Mouse (Mus musculus): Measurements from ENCODE around the gene Sf1.
A peak's percentile ranks its signal among the peaks of the same experiment; 100 is the strongest.

DNA sequence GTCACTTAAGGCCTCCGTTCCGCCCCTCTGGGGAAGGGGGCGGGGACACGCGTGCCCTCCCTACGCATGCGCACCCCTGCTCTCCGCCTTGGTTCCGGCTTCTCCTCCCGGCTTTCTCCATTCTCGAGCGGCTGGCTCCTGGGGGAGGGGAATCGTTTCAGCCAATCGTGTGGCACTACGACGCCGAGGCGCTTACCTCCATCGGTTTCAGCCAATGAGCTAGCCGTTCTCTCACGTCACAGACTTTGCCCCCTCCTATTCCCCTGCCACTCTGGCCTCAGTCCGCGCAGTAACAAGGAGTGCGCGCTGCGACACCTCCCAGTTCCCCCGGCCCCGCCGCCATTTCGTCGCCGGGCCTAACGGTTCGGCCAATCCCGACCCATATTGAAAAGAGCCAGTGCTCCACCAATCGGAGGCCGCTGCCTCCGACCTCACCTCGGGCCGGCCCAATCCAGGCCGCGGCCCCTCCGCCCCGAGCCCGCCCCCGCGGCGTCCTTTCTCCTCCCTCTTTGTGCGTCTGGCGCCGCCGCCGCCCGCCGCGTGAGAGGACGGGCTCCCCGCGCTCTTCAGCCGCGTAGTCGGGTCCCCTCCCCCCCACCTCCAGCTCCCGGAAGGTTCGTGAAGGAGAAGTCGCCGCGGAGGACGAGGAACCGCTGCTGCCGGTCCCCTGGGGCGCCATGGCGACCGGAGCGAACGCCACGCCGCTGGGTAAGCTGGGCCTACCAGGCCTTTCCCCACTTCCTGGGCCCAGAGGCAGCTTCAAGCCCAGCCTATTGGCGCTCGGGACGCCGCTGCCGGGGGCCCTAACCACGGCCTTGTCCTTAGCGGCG is at the start of gene Sf1:
- TF ChIP-seq CTCF (IDR thresholded peaks at IDR 0.05; ENCODE audit: borderline replicate concordance, extremely low read depth, insufficient read depth, insufficient read length) (no peak), POLR2A (IDR thresholded peaks at IDR 0.05; ENCODE audit: borderline replicate concordance, extremely low read depth, insufficient read depth, insufficient read length, poor library complexity, severe bottlenecking) (peak; percentile 76)
